Mouse (Mus musculus): Measurements from ENCODE around the gene Cerkl.

Cerkl gene

DNA sequence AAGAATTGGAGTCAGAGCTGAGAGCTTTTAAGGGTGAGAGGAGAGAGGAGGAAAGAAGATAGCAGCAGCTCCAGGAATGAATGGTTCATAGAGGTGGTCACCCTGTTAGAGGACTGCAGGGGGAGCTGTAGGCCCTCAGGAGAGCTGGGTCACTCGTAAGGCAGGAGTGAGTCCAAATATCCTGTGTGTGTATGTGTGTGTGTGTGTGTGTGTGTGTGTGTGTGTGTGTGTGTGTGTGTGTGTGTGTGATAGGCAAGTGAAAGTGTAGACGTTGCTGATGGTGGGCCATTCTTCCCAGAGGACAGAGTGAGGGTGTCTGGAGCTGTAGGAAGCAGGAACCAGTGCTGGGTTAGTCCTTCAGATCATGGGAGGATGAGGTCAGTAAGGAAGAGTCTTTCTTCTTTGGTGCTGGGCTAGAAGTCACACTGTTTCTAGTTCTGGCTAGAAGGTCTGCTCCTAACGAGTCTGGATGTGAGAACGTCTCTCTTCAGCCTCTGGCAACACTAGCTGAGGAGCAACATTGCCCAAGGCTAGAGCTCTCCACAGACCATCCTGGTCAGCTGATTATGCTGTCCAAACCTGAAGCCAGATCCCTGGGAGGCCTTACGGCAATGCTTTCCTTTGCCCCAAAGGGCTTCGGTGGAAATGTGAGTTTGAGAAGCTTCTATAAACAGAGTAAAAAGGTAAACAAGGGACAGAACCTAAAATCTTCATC is 83.9 kb downstream of the Cerkl start:
- in situ Hi-C loops (cut with MboI, MseI): loop anchor here (25.0 kb wide), 1 partner anchor 290 kb away; no protein-coding TSS in a partner anchor

GRCm38 (mm10) chr2:79372154-79372467 is 84.5 kb downstream of the Cerkl start:
- in situ Hi-C loops (cut with MboI, MseI): loop anchor here (25.0 kb wide), 1 partner anchor 290 kb away; no protein-coding TSS in a partner anchor

- in situ Hi-C loops (cut with MboI, MseI): loop anchor here (25.0 kb wide), 1 partner anchor 291 kb away; no protein-coding TSS in a partner anchor
Observed at GRCm38 (mm10) chr2:79371326-79372153, 85.0 kb downstream of the Cerkl start.

- in situ Hi-C loops (cut with MboI, MseI): loop anchor here (25.0 kb wide), 1 partner anchor 291 kb away; no protein-coding TSS in a partner anchor
Observed at GRCm38 (mm10) chr2:79370711-79371312, 85.8 kb downstream of the Cerkl start.

- in situ Hi-C loops (cut with MboI, MseI): loop anchor here (5.0 to 25.0 kb wide), 2 partner anchors 132 to 292 kb away; no protein-coding TSS in a partner anchor
Observed at GRCm38 (mm10) chr2:79369905-79370304, 86.7 kb downstream of the Cerkl start.

GRCm38 (mm10) chr2:79369061-79369524 is 87.5 kb downstream of the Cerkl start:
- in situ Hi-C loops (cut with MboI, MseI): loop anchor here (5.0 to 25.0 kb wide), 2 partner anchors 133 to 293 kb away; no protein-coding TSS in a partner anchor

- in situ Hi-C loops (cut with MboI, MseI): loop anchor here (5.0 to 25.0 kb wide), 2 partner anchors 134 to 294 kb away; no protein-coding TSS in a partner anchor
Observed at GRCm38 (mm10) chr2:79368661-79369060, 87.9 kb downstream of the Cerkl start.

DNA sequence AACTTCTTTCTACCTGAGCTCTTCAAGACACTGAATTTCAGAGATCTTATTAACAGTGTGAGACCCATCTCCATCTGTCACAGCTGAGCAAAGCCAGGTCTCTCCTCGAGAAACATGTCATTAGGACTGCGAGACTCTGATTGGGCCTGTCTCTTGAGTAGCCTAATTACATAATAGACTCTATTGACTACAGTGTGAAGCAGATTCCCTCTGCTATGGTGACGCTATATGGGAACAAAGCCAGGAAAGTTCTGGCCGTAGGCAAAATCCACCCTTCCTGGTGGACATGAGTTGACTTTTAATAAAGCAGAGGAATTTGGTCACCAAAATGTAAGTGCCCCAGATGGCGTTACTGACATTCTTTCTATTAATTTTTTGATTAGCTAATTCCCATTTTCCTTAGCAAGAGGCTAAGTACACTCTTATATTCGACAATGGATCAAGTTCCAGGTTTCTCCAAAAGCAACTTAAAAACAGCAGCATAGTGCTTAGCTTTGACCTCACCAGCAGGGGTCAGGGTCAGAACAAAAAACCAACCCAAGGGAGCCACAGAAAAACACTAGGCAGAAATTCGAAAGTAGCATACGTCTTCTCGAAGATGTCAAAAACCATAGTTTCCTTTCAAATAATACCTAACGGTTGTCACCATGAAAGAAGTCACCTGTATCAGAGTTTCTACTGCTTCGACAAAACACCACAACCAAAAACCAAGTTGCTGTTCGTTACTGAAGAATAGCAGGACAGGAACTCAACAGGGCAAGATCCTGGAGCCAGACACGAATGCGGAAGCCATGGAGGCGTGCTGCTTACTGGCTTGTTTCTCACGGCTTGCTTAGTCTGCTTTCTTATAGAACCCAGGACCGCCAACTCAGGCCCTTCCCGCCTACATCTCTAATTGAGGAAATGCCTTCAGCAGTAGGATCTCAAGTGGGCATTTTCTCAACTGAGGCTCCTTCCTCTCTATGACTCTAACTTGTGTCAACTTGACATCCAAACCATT is 88.8 kb downstream of the Cerkl start:
- in situ Hi-C loops (cut with MboI, MseI): loop anchor here (5.0 to 25.0 kb wide), 2 partner anchors 135 to 295 kb away; no protein-coding TSS in a partner anchor

DNA sequence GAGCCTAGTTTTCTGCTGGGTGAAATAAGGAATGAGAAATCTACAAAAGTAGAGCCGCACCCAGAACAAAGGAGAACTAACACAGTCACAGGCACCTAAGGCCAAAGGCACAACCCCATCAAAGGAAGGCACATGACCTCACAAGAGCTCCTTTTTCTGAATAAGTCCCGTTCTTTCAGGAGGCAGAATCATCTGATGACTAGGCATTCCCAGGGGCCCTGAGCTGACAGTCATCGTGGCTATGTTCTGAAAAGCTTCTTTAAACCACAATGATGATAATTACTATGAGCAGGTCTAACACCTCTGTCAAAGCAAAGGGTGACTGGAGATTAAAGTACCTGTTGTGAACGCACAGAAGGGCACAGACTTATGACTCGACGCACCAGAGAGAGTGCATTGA is 92.7 kb downstream of the Cerkl start:
- in situ Hi-C loops (cut with MboI, MseI): loop anchor here (25.0 kb wide), 1 partner anchor 298 kb away; no protein-coding TSS in a partner anchor

DNA sequence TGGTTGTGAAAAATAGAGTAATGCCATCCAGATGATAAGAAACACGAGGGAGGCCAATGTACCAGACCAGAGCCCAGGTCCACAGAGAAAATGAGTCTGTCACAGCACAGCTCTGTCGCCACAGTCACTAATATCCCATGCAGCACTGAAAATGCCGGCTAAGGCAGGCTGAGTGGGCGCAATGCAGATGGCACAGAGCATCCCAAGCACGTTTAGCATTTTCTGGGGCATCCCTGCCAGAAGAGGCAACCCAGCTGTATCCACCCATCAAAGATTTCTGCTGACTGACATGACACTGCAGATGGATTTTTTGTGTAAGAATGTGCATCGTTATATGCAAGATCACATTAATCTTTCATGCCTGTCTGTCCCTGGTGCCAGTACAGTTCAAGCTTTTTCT is 94.6 kb downstream of the Cerkl start:
- in situ Hi-C loops (cut with MboI, MseI): loop anchor here (25.0 kb wide), 1 partner anchor 300 kb away; no protein-coding TSS in a partner anchor

DNA sequence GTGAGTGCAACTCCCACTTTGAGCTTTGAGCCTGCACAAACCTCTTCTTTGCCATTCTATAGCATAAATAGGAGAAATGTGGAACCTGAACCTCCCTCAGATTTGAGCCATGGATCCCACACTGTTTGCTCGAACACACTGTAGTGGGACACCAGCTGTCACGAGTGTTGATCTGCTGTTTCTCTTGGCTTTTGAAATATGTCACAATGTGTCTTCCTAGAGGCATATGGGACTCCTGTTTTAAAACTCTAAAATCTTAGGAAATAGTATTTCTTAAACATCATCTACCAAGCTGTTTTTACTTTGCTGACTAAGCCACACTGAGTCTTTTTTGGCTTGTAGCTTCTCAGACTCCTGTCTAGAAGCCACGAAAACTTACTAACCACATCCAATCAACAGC is 98.8 kb downstream of the Cerkl start:
- in situ Hi-C loops (cut with MboI, MseI): loop anchor here (25.0 kb wide), 1 partner anchor 304 kb away; no protein-coding TSS in a partner anchor

- in situ Hi-C loops (cut with MboI, MseI): loop anchor here (25.0 kb wide), 1 partner anchor 308 kb away; no protein-coding TSS in a partner anchor
Observed at GRCm38 (mm10) chr2:79354773-79355172, 101.8 kb downstream of the Cerkl start.

DNA sequence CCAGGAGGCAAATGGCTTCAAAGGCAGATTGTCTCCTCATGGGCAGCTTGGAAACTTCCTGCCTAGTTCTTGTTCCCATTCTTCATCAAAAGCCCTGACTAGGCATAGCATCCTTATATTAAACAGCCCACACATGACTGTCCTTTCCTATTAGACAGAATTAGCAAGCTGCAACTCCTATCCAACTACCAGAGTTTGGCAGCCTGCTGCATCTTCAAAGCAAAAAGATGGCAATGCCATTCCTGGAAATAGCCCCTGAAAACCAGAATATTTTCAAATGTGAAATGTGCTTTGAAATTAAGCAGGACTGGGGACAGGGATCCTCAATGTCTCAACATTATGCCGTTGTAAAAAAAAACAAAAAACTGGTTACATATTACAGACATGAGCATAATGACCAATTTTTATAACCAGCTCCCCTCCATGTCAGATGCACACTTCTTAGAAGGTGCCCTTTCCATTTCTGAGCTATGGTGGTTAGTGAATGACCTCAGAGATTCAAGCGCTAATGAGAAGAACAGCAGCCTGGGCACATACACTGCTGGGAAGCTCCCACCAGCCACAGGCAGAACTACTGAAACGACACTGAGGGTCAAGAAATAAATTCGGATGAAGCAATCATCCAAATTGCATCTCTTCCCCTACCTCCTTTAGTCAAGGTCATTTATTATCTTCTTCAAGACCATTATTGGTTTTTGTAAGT is 104.3 kb downstream of the Cerkl start:
- in situ Hi-C loops (cut with MboI, MseI): loop anchor here (25.0 kb wide), 1 partner anchor 310 kb away; no protein-coding TSS in a partner anchor

DNA sequence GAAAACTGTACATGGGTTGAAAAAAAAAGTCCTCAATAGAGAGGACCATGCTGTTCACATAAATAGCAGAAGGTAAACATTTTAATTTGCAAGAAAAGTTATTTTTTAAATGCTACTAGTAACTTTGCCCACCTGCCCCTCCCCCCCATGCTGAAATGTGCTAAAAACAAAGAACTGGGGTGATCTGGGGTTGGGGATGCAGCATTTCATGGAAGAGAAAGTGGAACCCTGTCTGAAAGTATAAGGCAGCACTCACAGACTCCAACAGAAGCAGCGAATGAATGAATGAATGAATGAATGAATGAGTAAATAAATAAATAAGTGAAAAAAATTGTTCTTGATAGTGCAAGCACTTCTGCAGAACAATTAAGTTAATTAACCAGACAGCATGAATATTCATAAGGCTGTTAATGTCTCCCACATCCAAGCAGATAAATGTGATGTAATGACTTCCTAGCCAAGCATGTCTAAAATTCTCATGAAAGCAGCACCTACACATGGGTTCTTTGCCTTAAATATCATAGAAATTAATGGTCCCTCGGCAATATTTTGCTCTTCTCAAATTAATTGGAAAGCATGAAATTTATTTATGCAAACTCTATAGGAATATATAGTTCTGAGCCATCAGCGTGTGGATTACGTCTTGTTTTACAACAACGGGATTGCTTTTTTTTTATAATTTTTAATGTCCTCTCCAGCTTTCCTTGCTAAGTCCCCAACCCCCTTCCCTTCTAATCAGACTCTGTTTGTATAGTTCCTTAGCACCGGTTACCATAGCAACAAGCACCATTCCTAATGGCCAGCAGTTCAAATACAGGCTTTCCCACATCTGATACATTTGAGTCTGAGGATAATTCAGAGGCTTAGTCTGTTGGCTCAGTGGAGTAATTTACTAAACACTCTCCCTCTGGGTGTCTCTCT is 105.1 kb downstream of the Cerkl start:
- in situ Hi-C loops (cut with MboI, MseI): loop anchor here (25.0 kb wide), 1 partner anchor 311 kb away; no protein-coding TSS in a partner anchor

DNA sequence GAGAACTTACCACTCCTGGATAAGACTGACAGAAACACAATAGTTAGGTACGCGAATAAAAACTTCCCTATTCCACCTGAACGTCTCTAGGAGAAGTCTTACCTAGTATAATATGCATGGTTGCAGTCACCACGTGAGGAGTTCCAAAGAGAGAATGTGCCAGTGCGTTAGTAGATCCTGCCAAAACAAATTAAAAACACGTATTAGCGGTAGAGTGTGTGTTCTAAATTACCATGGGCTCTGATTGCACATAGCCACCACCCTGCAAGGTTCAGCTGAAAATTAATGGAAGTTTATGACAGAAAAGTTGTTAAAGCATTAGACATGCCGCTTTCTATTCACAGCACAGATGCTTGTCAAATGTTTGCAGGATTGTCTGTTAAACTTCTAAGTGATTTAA is 113.5 kb downstream of the Cerkl start:
- in situ Hi-C loops (cut with MboI, MseI): no loop called here

DNA sequence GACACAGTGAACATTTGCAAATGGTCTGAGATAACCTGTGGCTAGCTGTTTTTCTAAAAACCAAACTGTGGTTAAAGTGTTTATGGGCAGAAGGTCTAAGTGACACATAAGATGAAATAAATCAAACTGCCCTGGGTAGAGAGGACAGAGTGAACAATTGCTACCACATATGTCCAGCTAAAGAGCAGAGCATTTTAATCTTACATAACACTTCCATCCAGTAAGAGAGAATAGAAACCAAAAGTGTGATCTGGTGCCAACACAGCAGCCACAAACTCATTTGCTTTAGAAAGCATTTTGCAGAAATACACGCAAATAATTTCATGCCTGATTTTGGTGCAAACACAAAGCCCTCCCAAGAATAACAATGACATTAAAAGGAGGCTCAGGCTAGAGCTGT is 117.6 kb downstream of the Cerkl start:
- in situ Hi-C loops (cut with MboI, MseI): no loop called here

DNA sequence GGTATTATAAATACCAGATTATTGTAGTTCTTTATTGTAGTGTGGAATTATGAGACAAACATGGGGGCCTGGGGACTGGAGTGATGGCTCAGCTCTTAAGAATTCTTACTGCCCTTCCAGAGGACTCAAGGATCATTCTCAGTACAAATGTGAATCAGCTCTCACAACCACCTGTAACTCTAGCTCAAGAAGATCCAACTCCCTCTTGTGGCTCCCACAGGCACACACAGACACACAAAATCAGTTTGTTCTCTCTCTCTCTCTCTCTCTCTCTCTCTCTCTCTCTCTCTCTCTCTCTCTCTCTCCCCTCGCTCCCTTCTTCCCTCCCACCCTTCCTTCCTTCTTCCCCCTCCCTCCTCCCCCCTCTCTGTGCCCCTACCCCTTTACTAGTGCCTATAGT is 120.4 kb downstream of the Cerkl start:
- in situ Hi-C loops (cut with MboI, MseI): no loop called here

GRCm38 (mm10) chr2:79334661-79335060 is 121.9 kb downstream of the Cerkl start:
- in situ Hi-C loops (cut with MboI, MseI): no loop called here

All from T-helper 2 cell (primary cell).